Mouse (Mus musculus): ENCODE measurements around the gene Ccl27a. TPM values are rescaled to one million over a fixed set of nuclear protein-coding genes. Genes with fewer than 3 reads are reported as not detected.

The Ccl27a gene
- total RNA-seq, 2 experiments from 2014 or later, result 17.2 to 19.3 TPM

DNA sequence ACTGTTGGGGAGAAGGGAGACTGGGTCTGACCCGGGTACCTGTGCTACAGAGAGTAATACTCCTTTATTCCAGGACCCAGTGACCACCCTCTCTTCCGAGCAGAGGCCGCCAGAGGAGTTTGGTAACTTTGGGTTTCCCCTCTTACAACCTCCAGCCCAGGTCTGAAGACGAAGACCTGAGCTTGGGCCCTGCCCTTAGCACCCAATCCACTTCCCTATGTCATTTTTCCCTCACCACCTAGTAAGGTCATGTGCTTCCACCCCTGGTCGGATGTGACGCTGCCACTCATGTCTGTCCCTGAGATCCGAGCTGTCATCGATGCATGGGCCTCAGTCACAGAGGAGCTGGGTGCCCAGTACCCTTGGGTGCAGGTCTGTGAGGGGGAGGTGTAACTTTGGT lies 17.6 kb downstream of the Ccl27a start:
- intact Hi-C loops (cut with DNase I), result no loop called here
- no peak for DNase-seq

DNA sequence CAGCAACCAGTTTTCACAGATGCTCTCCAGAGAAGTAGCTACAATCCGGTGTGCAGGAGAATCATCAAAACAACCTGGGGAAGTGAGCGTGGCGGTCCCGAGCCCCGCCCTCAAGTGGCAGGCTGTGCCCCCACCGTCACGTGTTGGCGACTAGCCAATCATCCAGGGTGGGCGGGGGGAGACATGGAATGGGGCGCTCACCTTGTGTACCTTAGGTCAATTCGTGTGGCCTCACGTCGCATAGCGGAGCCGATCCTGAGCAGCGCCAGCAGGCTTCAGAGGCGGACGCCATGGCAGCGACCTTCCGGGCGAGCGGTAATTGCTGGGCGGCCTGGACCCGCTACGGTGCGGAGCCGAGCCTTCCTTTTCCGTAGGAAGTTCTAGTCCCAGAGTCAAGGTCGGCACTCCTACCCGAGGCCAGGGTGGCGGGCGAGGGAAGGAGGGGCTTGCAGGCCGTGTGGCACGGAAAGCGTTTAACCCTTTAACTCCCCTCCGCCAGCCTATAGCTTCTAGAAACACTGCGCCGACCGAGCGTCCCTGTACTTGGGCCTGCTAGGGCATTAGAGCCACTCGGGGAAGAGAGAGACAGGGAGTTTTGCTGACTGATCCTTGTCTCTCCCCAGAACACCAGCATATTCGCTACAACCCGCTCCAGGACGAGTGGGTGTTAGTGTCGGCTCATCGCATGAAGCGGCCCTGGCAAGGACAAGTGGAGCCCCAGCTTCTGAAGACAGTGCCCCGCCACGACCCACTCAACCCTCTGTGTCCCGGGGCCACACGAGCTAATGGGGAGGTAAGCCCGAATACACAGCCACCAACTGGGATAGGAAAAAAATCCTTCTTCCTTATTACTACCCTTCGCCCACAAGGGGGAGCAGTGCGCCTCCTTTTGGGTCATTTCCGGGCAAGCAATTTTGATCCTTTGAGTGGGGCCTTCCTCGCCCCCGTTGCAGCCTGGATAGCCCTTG lies 18.4 kb downstream of the Ccl27a start, which contains the start of gene Sigmar1:
TSS of gene Sigmar1 (minus strand) at position 820 of the 968 bp plus-strand sequence.
- peak; percentile 84 to 88 for DNase-seq
- intact Hi-C loops (cut with DNase I), result no loop called here

DNA sequence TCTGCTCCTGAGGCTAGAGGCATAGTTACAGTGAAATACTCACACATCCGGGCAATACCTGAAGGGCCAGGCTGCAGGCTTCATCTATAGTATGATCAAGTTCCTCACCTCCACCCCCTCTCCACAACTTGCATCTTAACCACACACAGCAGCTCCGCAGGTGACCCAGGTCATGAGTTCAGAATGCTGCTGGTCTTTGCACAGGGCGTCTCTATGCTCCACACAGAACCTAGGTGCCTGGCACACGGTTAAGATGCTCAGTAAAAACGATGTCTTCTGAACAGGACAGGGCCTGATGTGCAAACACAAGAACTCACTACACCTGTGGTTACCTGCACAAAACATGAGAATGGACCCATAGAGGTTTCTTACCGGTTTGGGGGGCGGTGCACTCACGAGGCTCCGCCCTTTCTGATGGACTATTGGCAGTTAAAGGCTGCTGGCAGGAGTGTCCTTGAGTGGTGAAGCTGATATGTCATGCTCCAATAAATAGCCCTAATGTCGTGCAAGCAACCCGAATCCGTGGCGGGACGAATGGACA lies 19.2 kb downstream of the Ccl27a start, which contains the start of gene Galt:
TSS of gene Galt (plus strand) at position 432 of the 541 bp plus-strand sequence.
- intact Hi-C loops (cut with DNase I), result no loop called here

DNA sequence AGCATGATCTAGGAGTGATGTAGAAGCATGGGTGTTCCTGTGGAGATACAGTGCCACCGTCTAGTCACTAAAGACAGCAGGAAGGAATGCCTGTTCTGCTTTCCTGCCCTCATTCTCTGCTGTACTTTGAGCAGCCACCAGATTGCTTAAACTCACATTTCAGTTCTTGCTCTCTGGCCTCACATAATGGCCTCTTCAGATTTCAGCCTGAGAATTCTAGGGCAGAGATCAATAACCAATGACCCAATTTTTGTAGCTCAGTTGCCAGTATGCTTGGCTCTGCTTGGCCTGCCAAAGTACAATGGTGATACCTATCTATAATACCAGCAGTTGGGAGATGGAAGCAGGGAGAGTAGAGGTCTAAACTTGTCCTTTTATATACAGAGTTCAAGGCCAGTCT lies 29.0 kb downstream of the Ccl27a start:
- intact Hi-C loops (cut with DNase I), result no loop called here
- DNase-seq, result no peak

More for the DNA sequence above, 19.2 kb downstream of the Ccl27a start, which contains the start of gene Galt:
- no peak for DNase-seq

DNA sequence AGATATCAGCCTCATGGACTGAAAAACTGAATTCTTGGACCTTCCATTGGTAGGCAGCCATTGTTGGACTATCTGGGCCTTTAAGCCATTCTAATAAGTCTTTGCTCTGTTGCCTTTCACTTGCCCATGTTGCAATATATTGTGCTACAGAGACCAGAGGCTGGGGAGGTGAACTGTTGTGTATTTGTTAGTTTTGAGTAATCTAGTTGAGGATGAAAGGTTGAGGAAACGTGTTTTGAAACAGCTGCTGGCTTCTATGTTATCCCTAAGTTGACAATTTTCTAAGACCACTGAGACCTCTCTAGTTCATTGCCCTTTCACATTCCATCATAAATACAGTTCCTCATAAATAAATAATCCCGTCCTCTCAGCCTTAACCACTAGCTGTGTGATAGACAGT lies 29.9 kb downstream of the Ccl27a start:
- no peak for DNase-seq
- intact Hi-C loops (cut with DNase I), result no loop called here

DNA sequence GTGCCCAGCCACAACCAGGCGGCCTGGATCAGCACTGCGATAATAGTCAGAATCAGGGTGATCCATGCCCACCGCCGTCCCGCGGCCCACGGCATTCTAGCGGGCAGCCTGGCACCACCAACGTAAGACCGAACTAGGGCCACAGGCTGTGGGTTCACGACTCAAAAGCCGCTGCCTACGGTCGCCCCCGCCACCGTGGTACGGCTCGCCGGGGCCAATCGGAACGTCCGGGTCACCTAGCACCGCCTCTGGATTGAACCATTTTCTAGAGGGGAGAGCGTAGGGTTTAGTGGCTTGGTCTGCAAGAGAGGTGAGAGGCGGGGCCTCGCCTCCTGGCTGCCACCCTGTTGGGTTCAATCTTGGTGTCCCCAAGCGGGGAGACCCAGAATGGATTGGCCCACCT lies 32.9 kb downstream of the Ccl27a start:
- intact Hi-C loops (cut with DNase I), result no loop called here
- peak; percentile 90 to 91 for DNase-seq

DNA sequence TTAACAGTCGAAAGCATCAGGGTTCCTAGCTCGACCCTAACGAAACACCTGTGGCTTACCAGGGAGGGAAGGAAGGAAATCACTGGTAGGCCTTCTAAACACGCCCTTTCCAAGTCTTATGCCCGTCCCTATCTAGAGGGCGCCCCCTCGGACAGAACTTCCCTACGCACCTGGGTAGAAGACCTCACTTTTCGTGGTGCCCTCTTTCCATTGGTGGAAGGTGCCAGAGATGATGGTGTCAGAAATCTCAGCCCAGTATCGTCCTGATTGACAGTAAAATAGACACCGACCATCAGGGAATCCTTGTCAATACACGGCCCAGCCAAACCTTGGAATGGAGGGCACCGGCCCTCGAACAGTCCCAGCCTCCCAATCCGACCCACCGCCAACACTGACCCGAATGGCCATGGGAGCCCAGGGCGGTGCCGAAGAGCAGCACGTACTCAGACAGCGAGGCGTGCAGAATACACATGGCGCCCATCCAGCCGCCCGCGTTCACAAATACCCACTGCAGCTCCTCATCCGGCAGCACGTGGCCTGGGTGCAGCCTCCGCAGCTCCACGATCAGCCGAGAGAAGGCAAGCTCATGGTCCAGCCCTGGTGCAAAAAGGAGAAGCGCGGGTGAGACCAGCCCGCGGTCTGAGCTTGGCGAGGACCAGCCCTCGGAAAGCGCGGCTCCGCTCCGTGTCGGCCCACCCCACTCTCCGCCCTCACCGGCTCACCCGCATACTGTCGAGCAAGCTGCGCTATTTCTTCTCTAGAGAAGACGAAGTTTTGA lies 33.5 kb downstream of the Ccl27a start:
- DNase-seq, result no peak
- intact Hi-C loops (cut with DNase I), result no loop called here

DNA sequence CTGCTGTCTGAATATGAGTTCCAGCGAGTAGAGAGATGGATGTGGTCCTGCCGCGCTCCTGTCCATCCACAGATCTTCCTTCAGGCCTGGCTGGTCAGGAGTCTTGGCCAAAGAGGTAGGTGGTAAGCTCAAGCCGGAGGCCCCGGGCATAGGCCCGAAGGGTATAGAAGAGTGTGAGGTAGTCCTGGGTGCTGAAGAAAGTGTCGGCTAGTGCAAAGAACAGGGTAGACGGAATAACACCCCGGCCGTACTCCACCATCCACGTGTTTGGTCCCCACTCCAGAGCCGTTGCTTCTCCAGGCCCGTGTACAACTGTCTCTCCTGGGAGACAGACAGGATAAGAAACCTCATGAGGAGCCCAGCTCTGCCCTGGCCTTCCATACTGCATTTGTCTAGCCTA lies 34.8 kb downstream of the Ccl27a start:
- intact Hi-C loops (cut with DNase I), result no loop called here
- DNase-seq, result no peak

DNA sequence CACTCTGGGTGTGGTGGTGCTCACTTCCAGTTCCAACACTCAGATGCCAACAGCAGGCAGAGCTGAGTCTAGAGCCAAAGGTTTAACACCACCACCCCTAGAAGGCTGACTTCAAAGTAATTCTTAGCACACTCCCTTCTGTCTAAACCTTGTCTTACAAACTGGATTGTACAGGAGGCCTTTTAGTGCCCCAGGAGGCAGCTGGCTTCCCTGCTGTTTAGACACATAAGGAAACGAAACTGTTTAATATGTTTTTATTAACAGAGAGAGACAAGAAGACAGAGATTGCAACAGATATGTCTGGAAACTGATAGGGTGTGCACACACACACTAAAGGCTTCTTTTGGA lies 35.8 kb downstream of the Ccl27a start:
- intact Hi-C loops (cut with DNase I), result no loop called here
- DNase-seq, result no peak

DNA sequence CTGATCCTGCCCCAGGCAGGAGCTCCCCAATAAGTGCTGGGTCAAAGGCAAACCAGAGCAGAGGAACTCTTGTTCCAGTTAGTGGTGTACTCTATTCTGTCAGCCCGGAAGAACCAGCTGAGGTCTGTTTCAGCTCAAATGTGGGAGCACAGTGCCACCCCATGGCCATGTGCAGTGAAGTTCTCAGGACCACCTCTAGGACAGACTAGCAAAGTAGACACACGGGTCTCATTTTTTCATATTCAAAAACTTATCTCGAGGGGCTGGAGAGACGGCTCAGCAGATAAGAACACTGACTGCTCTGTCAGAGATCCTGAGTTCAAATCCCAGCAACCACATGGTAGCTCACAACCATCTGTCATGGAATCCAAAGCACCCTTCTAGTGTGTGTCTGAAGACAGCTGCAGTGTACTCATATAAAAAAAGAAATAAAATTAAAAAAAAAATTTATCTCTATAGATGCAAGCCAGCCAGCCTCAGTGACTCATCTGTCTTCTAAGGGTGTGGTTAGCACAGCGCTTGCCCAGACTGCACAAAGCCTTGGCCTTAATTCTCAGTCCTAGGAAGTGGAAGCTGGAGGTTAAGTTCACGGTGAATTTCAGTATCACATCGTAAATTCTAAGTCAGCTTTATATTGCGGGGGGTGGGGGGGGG lies 36.3 kb downstream of the Ccl27a start:
- intact Hi-C loops (cut with DNase I), result no loop called here
- peak; percentile 75 to 79 for DNase-seq

DNA sequence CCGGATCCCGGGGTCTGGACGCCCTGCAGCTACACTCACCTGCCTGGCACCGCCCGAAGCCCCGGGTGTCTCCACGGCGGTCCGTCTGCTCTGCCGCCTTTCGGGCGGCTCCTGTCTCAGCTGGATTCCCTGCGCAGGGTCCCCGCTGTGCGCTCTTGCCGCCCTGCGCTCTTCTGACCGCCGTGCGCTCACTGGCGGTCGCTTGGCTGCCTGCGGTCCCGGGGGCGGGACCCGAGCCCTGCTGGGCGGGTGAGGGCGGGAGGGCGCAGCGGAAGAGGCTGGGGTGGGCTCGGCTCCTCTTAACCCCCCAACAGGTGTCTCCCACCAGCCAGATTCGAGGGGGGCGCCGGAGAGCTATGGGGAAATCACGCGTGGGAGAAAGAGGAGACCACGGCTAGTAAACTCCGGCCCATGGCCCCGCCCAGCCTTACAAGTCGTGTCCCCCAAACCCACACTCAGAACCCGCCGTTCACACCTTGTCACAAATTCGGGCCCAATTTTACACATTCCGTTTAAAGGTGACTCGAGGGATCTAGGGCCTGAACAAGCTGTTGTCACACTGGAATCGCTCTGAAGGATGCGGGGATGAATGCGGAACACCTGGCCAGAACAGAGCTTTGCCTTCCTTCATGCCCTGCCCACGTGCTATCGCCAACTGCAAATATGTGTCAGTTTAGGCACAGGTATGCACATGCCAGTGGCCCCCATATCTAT lies 42.8 kb downstream of the Ccl27a start, which contains the start of gene Arid3c:
TSS of gene Arid3c (minus strand) at position 91 of the 714 bp plus-strand sequence.
- DNase-seq, result no peak
- intact Hi-C loops (cut with DNase I), result no loop called here

DNA sequence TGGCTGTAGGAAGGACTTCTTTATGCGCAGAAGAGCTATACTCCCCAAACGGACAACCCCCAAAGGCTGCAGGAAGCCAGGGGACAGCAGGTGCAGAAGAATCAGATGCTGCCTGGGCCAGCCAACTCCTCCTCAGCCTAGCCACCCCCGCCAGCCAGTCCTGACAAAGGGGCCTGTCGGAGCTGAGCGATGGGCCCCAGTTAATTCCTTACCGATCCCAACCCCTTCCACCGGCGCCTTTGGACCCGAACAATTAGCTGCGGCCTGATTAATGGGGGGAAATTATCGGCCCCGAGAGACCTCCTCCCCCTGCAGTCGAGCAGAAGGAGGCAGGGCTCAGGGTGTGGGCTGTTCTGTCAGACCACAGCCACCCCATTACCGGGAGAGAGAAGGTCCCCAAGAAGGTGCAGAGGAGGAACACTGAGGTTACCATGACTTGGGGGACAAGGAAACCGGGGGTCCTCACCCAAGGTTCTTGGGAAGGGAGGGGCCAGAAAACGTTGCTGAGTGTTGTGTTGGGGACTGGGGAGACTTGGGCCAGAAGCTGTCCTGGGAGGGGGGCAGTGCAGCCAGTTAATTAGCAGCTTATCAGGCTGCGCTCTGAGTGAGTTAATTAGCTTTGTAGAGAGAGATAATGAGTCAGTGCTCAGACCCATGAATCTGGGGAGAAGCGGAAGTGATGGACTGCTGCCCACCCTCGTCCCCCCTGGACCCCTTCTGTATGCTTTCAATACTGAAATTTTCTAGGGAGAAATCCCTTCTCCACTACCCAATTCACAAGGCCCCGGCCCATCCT lies 47.0 kb downstream of the Ccl27a start:
- intact Hi-C loops (cut with DNase I), result no loop called here
- DNase-seq, result no peak

DNA sequence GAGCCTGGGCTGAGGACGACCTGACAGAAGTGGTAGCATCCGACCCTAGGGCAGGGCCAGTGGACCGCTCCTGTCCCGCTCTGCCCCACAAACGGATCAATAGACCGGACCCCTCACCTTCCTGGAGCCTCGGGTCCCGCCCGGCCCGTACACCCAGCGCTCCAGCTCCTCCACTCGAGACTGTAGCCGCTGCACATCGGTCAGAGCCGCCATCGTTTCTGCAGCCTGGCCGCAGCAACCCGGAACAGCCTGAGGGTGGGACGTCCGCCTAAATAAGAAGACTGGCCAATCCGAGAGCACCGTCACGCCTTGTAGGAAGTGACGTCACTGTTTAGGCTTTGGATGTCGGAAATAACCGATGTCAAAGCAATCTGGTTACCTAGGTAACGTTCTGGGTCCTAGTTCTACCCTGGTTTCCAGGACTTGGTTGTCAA lies 51.1 kb downstream of the Ccl27a start, which contains the start of gene Dctn3:
TSS of gene Dctn3 (minus strand) at position 253 of the 434 bp plus-strand sequence.
- intact Hi-C loops (cut with DNase I), result no loop called here
- peak; percentile 80 to 86 for DNase-seq

Other genes starting within 250 kb of the Ccl27a start
- 10 to 100 TPM; 14.5 to 17.3 TPM for gene Fam219a, start 204.7 kb downstream of the Ccl27a start, total RNA-seq (2021)
- 1 to 10 TPM in 1 of 2 experiments, under 1 TPM in 1; 0.93 to 1.7 TPM for gene Dnaic1, start 204.5 kb downstream of the Ccl27a start, total RNA-seq (2021)
- 1 to 10 TPM; 4.3 to 4.6 TPM for gene Enho, start 133.9 kb downstream of the Ccl27a start, total RNA-seq (2021)
- gene Cntfr, start 77.2 kb downstream of the Ccl27a start, total RNA-seq (2021), result 1 to 10 TPM; 2.0 to 5.1 TPM
- gene Il11ra1, start 74.3 kb downstream of the Ccl27a start, total RNA-seq (2021), result 10 to 100 TPM; 56.9 to 61.0 TPM
- gene Rpp25l, start 60.7 kb downstream of the Ccl27a start, total RNA-seq (2021), result 10 to 100 TPM; 28.7 to 30.2 TPM
- gene Dctn3, start 51.1 kb downstream of the Ccl27a start, total RNA-seq (2021), result 10 to 100 TPM; 83.6 to 87.8 TPM
- not detected for gene Arid3c, start 43.1 kb downstream of the Ccl27a start, total RNA-seq (2021)
- 10 to 100 TPM; 45.6 to 52.0 TPM for gene Galt, start 19.0 kb downstream of the Ccl27a start, total RNA-seq (2021)
- 10 to 100 TPM; 22.8 to 23.2 TPM for gene Sigmar1, start 18.1 kb downstream of the Ccl27a start, total RNA-seq (2021)
- gene Gm21541, start 129.4 kb upstream of the Ccl27a start, total RNA-seq (2021), result not detected
- gene Gm20878, start 167.3 kb upstream of the Ccl27a start, total RNA-seq (2021), result under 1 TPM; 0.65 to 0.80 TPM
- not detected for gene Fam205a4, start 191.8 kb upstream of the Ccl27a start, total RNA-seq (2021)

Data from heart, postnatal 14 days (tissue).